Mouse (Mus musculus): ENCODE measurements around the gene Ferd3l.

Gene Ferd3l

DNA sequence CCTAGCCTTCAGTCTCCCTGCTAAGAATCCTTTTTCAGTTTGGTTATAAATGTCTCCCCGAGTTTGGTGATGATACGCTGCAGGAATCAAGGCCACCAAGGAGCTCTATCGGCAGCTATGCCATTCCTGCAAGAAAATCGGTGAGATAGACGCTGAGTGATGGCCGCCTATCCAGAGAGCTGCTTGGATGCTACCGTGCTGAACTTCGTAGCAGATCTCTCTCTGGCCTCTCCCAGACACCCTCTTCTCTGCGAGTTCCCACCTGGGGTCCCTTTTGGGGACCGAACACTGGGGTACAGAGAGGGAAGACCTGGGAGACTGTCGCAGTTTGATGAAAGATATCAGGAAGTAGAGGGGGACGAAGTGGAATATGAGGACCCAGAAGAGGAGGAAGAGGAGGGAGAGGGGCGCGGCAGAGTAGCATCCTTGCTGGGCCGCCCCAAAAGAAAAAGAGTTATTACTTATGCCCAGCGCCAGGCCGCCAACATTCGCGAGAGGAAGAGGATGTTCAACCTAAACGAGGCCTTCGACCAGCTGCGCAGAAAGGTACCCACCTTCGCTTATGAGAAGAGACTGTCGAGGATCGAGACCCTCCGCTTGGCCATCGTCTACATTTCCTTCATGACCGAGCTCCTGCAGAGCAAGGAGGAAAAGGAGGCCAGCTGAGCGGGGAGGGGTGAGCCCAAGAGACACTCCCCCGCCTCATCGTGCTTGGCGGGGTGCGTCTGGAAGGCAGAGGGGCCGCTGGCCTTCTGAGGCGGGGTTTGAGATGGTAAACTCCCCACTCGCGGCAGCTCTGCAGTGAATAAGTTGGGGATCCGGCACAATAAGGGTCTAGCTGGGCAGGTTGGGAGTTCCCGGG is at the start of gene Ferd3l:
Gene Ferd3l (plus strand): TSS at position 95 of the 862 bp plus-strand sequence.
- DNase-seq (ENCODE audit: low spot score in 2 of 2): no peak

GRCm38 (mm10) chr12:33893956-33894355 is 34.3 kb upstream of the Ferd3l start:
- peak in 1 of 2 experiments; percentile 3 for DNase-seq (ENCODE audit: low spot score in 2 of 2)

DNA sequence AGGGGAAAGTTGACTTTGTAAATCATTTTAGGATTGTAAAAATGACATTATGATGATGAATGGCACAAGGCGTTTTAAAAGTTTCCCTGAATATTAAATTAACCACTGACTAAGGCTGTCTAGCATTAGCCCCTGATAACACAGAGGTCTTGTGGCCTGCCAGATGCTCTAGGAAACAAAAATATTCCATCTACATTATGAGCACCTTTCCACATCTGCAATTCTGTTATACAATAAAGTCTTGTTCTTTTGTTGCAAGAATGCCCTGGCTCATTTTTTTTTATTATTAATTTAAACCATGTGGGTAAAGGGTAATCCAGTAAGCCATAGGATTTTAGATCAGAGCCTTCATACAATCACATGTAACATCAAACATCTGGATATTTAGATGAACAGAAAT is 33.6 kb upstream of the Ferd3l start:
- no peak for DNase-seq (ENCODE audit: low spot score in 2 of 2)

- no peak for DNase-seq (ENCODE audit: low spot score in 2 of 2)
Observed at GRCm38 (mm10) chr12:33926751-33927150, 1.5 kb upstream of the Ferd3l start.

GRCm38 (mm10) chr12:33927334-33928098 is 709 bp upstream of the Ferd3l start:
- no peak for DNase-seq (ENCODE audit: low spot score in 2 of 2)

DNA sequence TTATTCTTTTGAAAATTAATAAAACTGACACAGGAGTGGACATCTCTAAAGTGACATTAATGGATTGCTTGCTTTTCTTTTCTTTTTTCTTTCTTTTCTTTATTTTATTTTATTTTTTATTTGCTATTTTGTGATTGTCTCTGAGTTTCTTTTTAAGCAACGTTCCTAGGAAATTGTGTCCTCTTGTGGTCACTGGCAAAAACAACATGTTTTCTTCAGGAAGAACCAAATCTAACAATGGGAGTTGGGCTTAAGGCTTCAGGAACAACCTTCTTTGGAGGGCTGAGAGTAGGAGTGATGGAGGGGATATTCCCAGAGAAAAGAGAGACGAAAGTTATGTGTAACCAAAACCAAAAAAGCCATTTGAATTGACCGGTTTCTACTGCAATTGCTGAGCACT is 24.6 kb downstream of the Ferd3l start:
- DNase-seq (ENCODE audit: low spot score in 2 of 2): no peak

GRCm38 (mm10) chr12:33954931-33955565 is 26.8 kb downstream of the Ferd3l start:
- DNase-seq (ENCODE audit: low spot score in 2 of 2): no peak

DNA sequence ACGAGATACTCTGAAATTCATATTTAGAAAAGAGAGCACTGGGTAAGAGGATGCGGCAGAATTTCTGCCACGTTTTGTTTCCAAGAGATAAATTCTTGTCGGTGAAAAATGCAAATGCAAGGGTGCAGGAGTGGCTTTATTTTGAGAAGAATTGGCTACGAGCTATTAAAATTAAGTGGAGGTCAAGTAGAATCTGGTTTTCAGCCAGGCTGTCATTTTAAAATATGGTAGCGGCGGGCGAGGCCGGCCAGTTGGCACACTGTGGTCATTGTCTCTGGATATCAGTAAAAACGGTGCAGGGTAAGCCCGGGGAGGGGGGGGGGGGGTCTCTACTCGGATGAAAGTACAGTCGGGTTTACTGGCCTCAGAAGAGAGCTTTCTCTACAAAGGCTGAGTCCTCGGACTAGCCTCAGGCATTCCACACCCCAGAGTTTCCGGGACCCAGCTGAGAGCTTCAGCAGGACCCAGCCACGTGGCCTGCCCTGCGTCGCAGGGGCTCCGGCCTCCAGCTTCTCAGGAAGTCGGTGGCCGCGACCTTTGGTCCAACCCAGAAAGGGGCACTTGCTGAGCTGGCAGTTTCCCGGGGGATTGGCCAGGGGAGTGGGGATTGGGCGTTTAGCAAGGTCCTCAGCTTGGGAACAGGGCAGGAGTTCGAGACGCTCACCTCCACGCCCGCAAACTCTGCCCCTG is 27.5 kb downstream of the Ferd3l start:
- no peak for DNase-seq (ENCODE audit: low spot score in 2 of 2)

- peak; percentile 11 to 34 for DNase-seq (ENCODE audit: low spot score in 2 of 2)
Observed at GRCm38 (mm10) chr12:33956576-33957399, 28.6 kb downstream of the Ferd3l start.

DNA sequence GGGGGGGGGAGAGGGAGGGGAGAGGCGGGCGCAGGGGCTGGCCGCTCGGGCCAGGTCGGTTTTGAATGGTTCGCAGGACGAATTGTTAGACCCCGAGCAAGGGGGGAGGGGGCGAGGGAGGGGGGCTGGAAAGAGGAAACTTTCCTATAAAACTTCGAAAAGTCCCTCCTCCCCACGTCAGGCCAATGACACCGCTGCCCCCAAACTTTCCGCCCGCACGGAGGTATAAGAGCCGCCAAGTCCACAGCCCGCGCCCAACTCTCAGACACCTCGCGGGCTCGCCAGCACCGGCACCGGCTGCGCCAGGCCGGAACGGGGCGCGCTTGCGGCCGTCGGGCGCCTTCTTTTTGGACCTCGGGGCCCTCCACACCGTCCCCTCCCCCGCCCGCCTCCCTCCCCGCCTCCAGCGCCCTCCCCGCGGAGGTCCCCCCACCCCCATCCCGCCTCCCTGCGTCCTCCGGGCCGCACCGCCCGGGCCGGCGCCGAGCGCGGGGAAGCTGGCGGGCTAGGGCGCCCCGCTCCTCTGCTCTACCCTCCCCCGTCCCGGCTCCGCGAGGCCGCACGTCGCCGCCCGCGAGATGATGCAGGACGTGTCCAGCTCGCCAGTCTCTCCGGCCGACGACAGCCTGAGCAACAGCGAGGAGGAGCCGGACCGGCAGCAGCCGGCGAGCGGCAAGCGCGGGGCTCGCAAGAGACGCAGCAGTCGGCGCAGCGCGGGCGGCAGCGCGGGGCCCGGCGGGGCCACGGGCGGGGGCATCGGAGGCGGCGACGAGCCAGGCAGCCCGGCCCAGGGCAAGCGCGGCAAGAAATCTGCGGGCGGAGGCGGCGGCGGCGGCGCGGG is 29.4 kb downstream of the Ferd3l start, which contains the start of gene Twist1:
Gene Twist1 (plus strand): TSS at position 272 of the 841 bp plus-strand sequence.
- DNase-seq (ENCODE audit: low spot score in 2 of 2): peak; percentile 42 to 44

GRCm38 (mm10) chr12:33958241-33959194 is 30.3 kb downstream of the Ferd3l start:
- DNase-seq (ENCODE audit: low spot score in 2 of 2): peak; percentile 9 to 16

DNA sequence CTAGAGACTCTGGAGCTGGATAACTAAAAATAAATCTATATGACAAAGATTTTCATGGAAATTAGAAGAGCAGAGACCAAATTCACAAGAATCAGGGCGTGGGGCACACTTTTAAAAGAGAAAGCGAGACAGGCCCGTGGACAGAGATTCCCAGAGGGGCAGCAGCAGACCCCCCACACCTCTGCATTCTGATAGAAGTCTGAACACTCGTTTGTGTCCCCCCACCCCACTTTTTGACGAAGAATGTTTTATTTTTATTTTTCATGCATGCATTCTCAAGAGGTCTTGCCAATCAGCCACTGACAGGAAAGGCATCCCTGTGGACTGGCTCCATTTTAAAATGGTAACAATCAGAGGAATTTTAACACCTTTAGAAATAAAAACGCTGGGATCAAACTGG is 31.0 kb downstream of the Ferd3l start:
- no peak for DNase-seq (ENCODE audit: low spot score in 2 of 2)

- DNase-seq (ENCODE audit: low spot score in 2 of 2): no peak
Observed at GRCm38 (mm10) chr12:33959846-33960245, 31.6 kb downstream of the Ferd3l start.

GRCm38 (mm10) chr12:33961013-33961412 is 32.8 kb downstream of the Ferd3l start:
- no peak for DNase-seq (ENCODE audit: low spot score in 2 of 2)

DNA sequence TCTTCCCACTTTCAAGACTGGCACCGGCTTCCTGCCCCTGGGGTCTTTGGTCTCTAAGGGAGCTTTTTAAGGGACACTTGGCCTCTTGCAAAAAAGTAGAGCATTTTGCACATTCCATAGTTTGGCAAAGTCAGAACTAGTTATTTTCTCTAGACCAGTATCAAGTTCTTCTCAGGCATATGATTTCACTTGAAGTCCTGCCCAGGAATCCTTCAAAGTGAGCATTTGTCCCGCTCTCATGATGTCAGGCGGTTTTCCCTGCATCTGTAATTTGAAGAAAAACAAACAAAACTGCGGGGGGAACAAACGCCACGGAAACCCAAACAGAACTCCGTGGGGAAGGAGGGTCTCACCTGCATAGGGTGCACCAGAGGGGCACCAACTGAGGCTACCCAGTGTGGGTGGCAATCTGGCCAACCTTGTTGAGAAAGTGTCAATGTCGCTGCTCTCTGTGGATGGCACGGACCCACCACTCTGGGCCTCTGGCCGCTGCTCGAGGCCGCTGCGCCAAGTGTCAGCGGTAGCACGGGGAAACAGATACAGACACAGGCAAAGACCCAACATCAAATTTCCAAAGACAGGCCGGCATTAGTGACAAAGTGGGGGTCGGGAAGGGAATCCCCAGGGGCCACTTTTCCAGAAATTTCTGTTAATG is 34.0 kb downstream of the Ferd3l start:
- DNase-seq (ENCODE audit: low spot score in 2 of 2): no peak

DNA sequence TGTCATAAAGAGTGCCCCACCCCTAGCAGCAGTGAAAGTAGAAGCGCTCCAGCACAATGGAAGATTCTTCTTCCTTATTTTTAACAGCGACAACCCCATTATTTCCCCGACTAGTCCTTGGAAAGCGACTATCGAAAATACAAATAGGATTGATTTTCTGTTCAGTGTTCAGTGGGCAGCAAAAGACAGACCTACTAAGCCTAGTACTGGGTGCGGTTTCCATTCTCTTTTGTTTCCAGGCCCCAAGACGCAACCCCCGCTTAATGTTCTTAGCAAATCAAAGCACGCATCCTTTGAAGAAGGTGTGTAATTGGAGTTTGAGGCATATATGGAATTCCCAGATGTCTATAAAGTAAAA is 34.5 kb downstream of the Ferd3l start:
- no peak for DNase-seq (ENCODE audit: low spot score in 2 of 2)

DNA sequence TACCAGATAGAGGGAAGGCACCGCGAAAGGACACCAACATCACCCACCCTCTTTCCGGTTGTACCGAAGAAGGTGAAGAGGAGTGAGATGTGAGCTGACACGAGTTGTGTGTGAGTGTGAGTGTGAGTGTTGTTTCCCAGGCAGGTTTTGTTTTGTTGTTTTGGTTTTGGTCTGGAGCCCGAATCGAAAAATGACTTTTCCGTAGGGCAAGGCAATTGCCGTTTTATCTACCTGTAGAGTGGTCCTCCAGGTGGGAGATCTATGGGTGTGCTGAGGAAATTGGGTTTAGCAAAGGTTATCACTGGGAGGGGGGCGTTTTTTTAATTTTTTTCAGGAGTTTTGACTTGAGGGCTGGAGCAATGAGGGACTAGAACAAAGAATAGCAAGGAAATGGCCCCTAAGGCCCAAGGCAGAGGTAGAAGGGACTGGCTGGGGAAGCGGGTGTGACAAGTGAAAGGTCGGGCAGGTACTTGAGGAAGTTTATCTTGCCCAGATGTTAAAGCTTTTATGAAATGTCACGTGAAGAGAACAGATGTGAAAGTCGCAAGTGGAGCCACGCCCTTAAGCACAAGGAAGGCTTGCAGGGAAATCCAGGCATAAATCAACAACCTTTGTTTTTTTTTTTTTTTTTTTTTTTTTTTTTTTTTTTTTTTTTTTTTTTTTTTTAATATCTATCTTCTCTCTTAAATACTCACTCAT is 35.6 kb downstream of the Ferd3l start:
- no peak for DNase-seq (ENCODE audit: low spot score in 2 of 2)

DNA sequence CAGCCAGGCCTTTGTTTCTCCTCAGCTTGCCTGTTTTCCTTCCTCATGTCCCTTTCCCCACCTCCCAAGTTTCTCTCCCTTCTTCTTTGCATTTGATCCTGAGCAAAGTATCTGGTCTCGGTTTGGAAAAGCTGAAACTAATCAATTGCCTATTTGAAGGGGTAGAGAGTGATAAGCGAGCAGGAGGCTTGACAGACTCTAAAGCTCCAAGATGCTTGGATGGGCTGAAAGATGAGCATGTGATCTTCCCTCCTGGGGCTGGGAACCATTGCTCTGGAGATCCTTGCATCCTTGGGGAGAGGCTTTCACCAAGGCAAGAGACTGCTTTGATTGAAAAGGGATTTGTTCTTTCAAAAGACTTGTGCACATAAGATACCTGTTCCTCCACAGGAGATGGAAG is 36.2 kb downstream of the Ferd3l start:
- DNase-seq (ENCODE audit: low spot score in 2 of 2): no peak
